Mouse (Mus musculus) heart, postnatal 0 days (tissue): ENCODE measurements around the gene Cir1.

ENCODE experiments used
- CTCF ChIP-seq: IDR thresholded peaks from 2 replicates; pipeline ENCODE4 v1.5.1; 2016; ENCODE audit warnings: antibody characterized with exemption, control low read depth, low read depth
- EP300 ChIP-seq: IDR thresholded peaks from 2 replicates; pipeline ENCODE4 v1.6.1; 2016; ENCODE audit warnings: antibody characterized with exemption, low read depth

DNA sequence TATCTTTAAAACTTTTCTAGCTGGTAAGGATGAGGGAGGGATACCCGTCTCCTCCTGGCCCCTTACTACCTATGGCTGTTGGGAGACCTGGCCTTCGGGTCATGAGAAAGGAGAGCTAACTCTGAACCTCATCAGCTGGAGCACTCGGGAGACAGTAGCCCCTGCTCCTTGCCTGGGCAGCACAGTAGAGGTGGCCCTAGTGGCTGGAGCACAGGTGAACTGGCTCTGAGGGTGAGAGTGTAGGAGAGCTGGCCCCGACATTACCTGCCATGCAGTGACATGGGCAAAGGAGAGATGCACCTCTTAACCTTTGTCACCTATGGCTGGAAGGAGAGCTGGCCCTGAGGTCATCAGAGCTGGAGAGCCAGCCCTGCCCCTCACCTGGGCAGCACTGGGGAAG, 71.2 kb downstream of the Cir1 start:
- no peak for TF ChIP-seq CTCF
- TF ChIP-seq EP300, result no peak
